Mouse (Mus musculus) C2C12 (cell line): ENCODE data around the gene Abhd14b. TPM values are rescaled to one million over a fixed set of nuclear protein-coding genes. Genes with fewer than 3 reads are reported as not detected.

Experiments used
- H3K27me3 ChIP-seq: one replicate; pipeline ENCODE4 v1.6.1; 2011; ENCODE audit not compliant: control insufficient read depth, insufficient read depth, insufficient read length
- H3K36me3 ChIP-seq: one replicate; pipeline ENCODE4 v1.6.1; 2011; ENCODE audit not compliant: control insufficient read depth, insufficient read depth
- H3K4me3 ChIP-seq: one replicate; pipeline ENCODE4 v1.5.1; 2011; ENCODE audit warnings: mild to moderate bottlenecking, control low read depth; ENCODE audit not compliant: poor library complexity, insufficient read depth, severe bottlenecking
- H3K79me2 ChIP-seq: one replicate; pipeline ENCODE4 v1.6.1; 2011; ENCODE audit not compliant: control insufficient read depth, insufficient read depth
- H3K79me3 ChIP-seq: one replicate; pipeline ENCODE4 v1.6.1; 2011; ENCODE audit warnings: low read depth, control low read depth
- H3ac ChIP-seq: one replicate; pipeline ENCODE3; 2011; ENCODE audit warnings: low read depth; ENCODE audit not compliant: control insufficient read depth, insufficient read length
- CEBPB ChIP-seq: IDR thresholded peaks from one replicate; pipeline ENCODE4 v1.6.1; 2011; ENCODE audit warnings: low read depth, mild to moderate bottlenecking, control low read depth, moderate library complexity
- CTCF ChIP-seq: IDR thresholded peaks from one replicate; pipeline ENCODE4 v1.5.1; 2011; ENCODE audit not compliant: control insufficient read depth, insufficient read depth, insufficient read length
- FOSL1 ChIP-seq: IDR thresholded peaks from one replicate; pipeline ENCODE4 v1.8.0; 2011; ENCODE audit warnings: mild to moderate bottlenecking, low read length; ENCODE audit not compliant: poor library complexity, insufficient read depth, severe bottlenecking
- MAX ChIP-seq: IDR thresholded peaks from one replicate; pipeline ENCODE4 v1.6.1; 2011; ENCODE audit warnings: mild to moderate bottlenecking, control low read depth
- MYOD1 ChIP-seq: IDR thresholded peaks from one replicate; pipeline ENCODE4 v1.6.1; 2011; ENCODE audit warnings: low read depth; ENCODE audit not compliant: control insufficient read depth, insufficient read length
- MYOG ChIP-seq: IDR thresholded peaks from one replicate; pipeline ENCODE4 v1.6.1; 2011; ENCODE audit not compliant: control insufficient read depth, insufficient read length; ENCODE audit errors: extremely low read depth
- USF1 ChIP-seq: IDR thresholded peaks from one replicate; pipeline ENCODE4 v1.6.1; 2011; ENCODE audit warnings: low read depth, mild to moderate bottlenecking, control low read depth, moderate library complexity
- polyA plus RNA-seq: library from polyadenylated mRNA; unstranded; fragments of >200 nt; fragmentation: generic; extraction: Trizol; gene quantifications from one replicate; pipeline ENCODE4 v1.2.1, GENCODE M21; 2012; ENCODE audit warnings: missing spikeins

Gene Abhd14b
- polyA plus RNA-seq, 1 experiment: 6.1 TPM

DNA sequence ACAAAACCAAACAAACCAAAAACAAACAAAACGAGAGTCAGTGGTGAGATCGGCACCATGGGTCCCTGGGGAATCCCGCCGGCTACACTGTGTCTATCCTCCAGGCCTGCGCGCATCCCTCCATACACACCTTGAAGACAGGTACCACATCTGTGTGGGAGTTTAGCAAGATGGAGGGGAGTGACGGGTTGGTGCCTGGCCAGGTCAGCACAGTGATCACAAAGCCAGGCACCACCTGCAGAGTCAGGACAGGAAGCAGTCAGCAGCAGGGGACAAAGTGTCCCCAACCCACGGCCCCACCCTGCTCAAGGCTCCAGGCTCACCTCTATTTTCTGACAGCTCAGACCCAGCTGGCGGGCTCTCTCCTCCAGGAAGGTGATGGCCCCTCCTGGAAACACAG lies 10.7 kb upstream of the Abhd14b start:
- Histone ChIP-seq H3K27me3 (no peaks in the 10 kb centered on the region), H3K36me3 (peaks cover 15% of the 10 kb centered on the region), H3ac (no peak overlapping the region), H3K79me2 (peaks cover 7% of the 10 kb centered on the region), H3K4me3 (no peak overlapping the region), H3K79me3 (peaks cover 3% of the 10 kb centered on the region)
- TF ChIP-seq MYOD1 (no peak), MYOG (no peak), MAX (no peak), CTCF (no peak), FOSL1 (no peak), CEBPB (no peak), USF1 (no peak)

GRCm38 (mm10) chr9:106442680-106443079 lies 4.6 kb upstream of the Abhd14b start:
- TF ChIP-seq MYOD1 (no peak), CTCF (no peak), CEBPB (no peak), USF1 (no peak), MAX (no peak), MYOG (no peak), FOSL1 (no peak)
- Histone ChIP-seq H3ac (no peak overlapping the region), H3K79me3 (no peaks in the 10 kb centered on the region), H3K36me3 (no peaks in the 10 kb centered on the region), H3K4me3 (no peak overlapping the region), H3K27me3 (no peaks in the 10 kb centered on the region), H3K79me2 (no peaks in the 10 kb centered on the region)

GRCm38 (mm10) chr9:106444836-106445235 lies 2.4 kb upstream of the Abhd14b start:
- Histone ChIP-seq H3K27me3 (no peaks in the 10 kb centered on the region), H3K36me3 (no peaks in the 10 kb centered on the region), H3K79me3 (no peaks in the 10 kb centered on the region), H3K4me3 (no peak overlapping the region), H3K79me2 (no peaks in the 10 kb centered on the region), H3ac (no peak overlapping the region)
- no peak for TF ChIP-seq CTCF
- no peak for TF ChIP-seq CEBPB
- TF ChIP-seq USF1: no peak
- TF ChIP-seq FOSL1: no peak
- no peak for TF ChIP-seq MYOD1
- no peak for TF ChIP-seq MAX
- no peak for TF ChIP-seq MYOG

DNA sequence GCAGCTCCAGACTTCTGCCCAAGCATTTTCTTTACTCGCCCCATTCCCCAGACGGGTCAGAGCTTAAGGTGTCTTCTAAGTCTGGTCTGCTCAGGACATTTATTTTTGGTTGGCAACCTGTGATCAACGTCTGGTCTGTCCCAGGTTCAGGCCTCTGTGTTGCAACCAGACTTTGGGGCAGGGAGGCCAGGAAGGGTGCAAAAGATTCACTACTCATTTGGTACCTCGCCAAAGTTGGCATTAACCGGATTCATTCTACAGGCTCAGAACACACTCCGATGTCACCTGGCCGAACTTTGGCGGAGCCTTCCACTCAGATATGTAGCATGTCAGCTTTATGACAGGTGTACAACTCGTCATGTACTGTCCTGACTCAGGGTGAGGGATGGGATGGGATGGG lies 692 bp downstream of the Abhd14b start:
- Histone ChIP-seq H3K36me3 (no peaks in the 10 kb centered on the region), H3K4me3 (no peak overlapping the region), H3ac (peak overlapping the region; percentile 13), H3K79me2 (no peaks in the 10 kb centered on the region), H3K79me3 (peaks cover 4% of the 10 kb centered on the region), H3K27me3 (no peaks in the 10 kb centered on the region)
- TF ChIP-seq CEBPB: no peak

DNA sequence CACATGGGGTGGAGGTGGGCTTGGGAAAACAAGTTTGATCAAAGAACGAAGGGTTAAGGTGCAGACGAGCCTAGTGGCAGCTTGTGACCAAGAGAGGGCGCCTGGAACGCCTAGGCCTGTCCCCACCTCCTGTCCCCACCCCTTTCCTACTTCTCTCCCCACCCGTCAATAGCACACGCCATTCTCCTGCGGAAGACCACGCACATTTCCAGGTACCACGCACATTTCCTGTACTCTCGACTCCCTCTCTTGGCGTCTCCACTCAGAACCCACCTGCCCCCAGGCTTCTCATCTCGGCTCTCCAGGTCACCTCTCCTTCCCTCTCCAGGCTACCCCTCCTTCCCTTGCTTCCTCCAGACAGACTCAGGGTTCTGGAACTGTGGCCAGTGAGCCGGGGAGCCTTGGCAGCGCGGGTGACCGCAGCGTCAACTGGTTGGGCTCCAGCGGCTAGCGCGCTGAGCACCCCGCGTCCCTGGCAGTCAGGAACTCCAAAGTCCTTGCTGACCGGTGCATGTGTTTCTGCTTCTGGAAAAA lies 1.3 kb downstream of the Abhd14b start:
- peaks cover 4% of the 10 kb centered on the region for H3K79me3 ChIP-seq
- peak overlapping the region; percentile 48 for H3K4me3 ChIP-seq
- H3K79me2 ChIP-seq: no peaks in the 10 kb centered on the region
- no peaks in the 10 kb centered on the region for H3K36me3 ChIP-seq
- TF ChIP-seq MYOG (no peak), MAX (peak; percentile 18), CTCF (peak; percentile 67), MYOD1 (no peak), USF1 (no peak)
- no peaks in the 10 kb centered on the region for H3K27me3 ChIP-seq
- peak overlapping the region; percentile 73 for H3ac ChIP-seq

GRCm38 (mm10) chr9:106449947-106450346 lies 2.7 kb downstream of the Abhd14b start:
- H3K36me3 ChIP-seq: no peaks in the 10 kb centered on the region
- no peak overlapping the region for H3ac ChIP-seq
- H3K79me3 ChIP-seq: peaks cover 13% of the 10 kb centered on the region
- H3K79me2 ChIP-seq: peaks cover 12% of the 10 kb centered on the region
- H3K27me3 ChIP-seq: no peaks in the 10 kb centered on the region
- H3K4me3 ChIP-seq: no peak overlapping the region
- TF ChIP-seq MYOG (no peak), CTCF (no peak), USF1 (no peak), MYOD1 (no peak), MAX (no peak), CEBPB (no peak), FOSL1 (no peak)
